Mouse (Mus musculus) lung, adult 18-20 months (tissue): ENCODE data around the gene Mettl1.

ENCODE experiments used
- DNase-seq, 2 experiments: peaks; one replicate each; pipeline ENCODE4 v3.0.0; 2022; ENCODE audit warnings: mixed read lengths in 2 of 2

Gene Mettl1

GRCm38 (mm10) chr10:127041274-127041766 is at the start of gene Mettl1, which contains the start of gene Eef1akmt3:
TSS of gene Mettl1 (plus strand) at chr10:127041414.
TSS of gene Eef1akmt3 (minus strand) at chr10:127041513.
- DNase-seq: peak in 1 of 2 experiments; percentile 41

GRCm38 (mm10) chr10:126991676-126992075 is 49.5 kb upstream of the Mettl1 start:
- no peak for DNase-seq

- no peak for DNase-seq
Measured at GRCm38 (mm10) chr10:126993621-126994020, 47.6 kb upstream of the Mettl1 start.

- DNase-seq: no peak
Measured at GRCm38 (mm10) chr10:126997340-126998113, 43.7 kb upstream of the Mettl1 start.

GRCm38 (mm10) chr10:127000529-127000928 is 40.7 kb upstream of the Mettl1 start, which contains the start of gene Avil:
TSS of gene Avil (plus strand) at chr10:127000709.
- DNase-seq: no peak

- no peak for DNase-seq
Measured at GRCm38 (mm10) chr10:127001297-127001696, 39.9 kb upstream of the Mettl1 start.

GRCm38 (mm10) chr10:127002056-127002455 is 39.2 kb upstream of the Mettl1 start:
- DNase-seq: no peak

GRCm38 (mm10) chr10:127002765-127003164 is 38.4 kb upstream of the Mettl1 start:
- no peak for DNase-seq

GRCm38 (mm10) chr10:127003334-127003733 is 37.9 kb upstream of the Mettl1 start:
- DNase-seq: no peak

- no peak for DNase-seq
Measured at GRCm38 (mm10) chr10:127003806-127004205, 37.4 kb upstream of the Mettl1 start.

GRCm38 (mm10) chr10:127016488-127016887 is 24.7 kb upstream of the Mettl1 start:
- no peak for DNase-seq

- no peak for DNase-seq
Measured at GRCm38 (mm10) chr10:127017071-127017470, 24.1 kb upstream of the Mettl1 start.

- DNase-seq: no peak
Measured at GRCm38 (mm10) chr10:127018422-127018821, 22.8 kb upstream of the Mettl1 start.

GRCm38 (mm10) chr10:127030336-127031296 is 10.6 kb upstream of the Mettl1 start, which contains the start of gene Tsfm:
TSS of gene Tsfm (minus strand) at chr10:127030840.
- DNase-seq: peak; percentile 88 to 91

GRCm38 (mm10) chr10:127033301-127033741 is 7.9 kb upstream of the Mettl1 start:
- no peak for DNase-seq

GRCm38 (mm10) chr10:127036273-127036672 is 4.9 kb upstream of the Mettl1 start:
- DNase-seq: no peak

- DNase-seq: no peak
Measured at GRCm38 (mm10) chr10:127037641-127038040, 3.6 kb upstream of the Mettl1 start.

- DNase-seq: no peak
Measured at GRCm38 (mm10) chr10:127040569-127041214, 522 bp upstream of the Mettl1 start.

- DNase-seq: peak; percentile 82
Measured at GRCm38 (mm10) chr10:127041774-127042338, 642 bp downstream of the Mettl1 start.

- no peak for DNase-seq
Measured at GRCm38 (mm10) chr10:127042468-127043115, 1.4 kb downstream of the Mettl1 start.

- no peak for DNase-seq
Measured at GRCm38 (mm10) chr10:127043187-127043586, 2.0 kb downstream of the Mettl1 start.

- no peak for DNase-seq
Measured at GRCm38 (mm10) chr10:127047954-127048353, 6.7 kb downstream of the Mettl1 start, which contains the start of gene Cyp27b1. TSS of gene Cyp27b1 (plus strand) at chr10:127048250.
